In genomic region chr19:41051714-41052113, GRCm38 (mm10) we compare ENCODE assay signal across 32 mouse cellular contexts. TPM values are rescaled to one million over a fixed set of nuclear protein-coding genes. Genes with fewer than 3 reads are reported as not detected.
DNase-seq lines count a peak whose midpoint lies in the region; ATAC-seq and TF ChIP-seq lines count a peak whose summit lies in the region.
"Had no signal": no experiment of that assay in that cellular context is flagged by ENCODE, and none has a peak within 500 bp of the region (broad histone marks: within the 10 kb centered on the region; RNA-seq: fewer than 3 reads in every experiment).

No protein-coding gene starts in this region.

- peaks cover 6% of the 10 kb centered on the region; the same call in 1 of the 2 replicates for H3K4me1 ChIP-seq in kidney, embryonic 14.5 days (ENCODE audit: control insufficient read depth, insufficient read depth, low read length)
- H3K4me1 ChIP-seq in kidney, postnatal 0 days (replicated peaks; ENCODE audit: insufficient read depth, low read length) = no peaks in the 10 kb centered on the region
- H3K4me1 ChIP-seq: embryonic facial prominence, embryonic 12.5 days; embryonic facial prominence, embryonic 15.5 days; heart, embryonic 12.5 days; heart, embryonic 15.5 days; hindbrain, embryonic 13.5 days had no signal

- no peaks in the 10 kb centered on the region for H3K36me3 ChIP-seq in kidney, embryonic 14.5 days (ENCODE audit: control insufficient read depth, insufficient read depth, low read length)
- no peaks in the 10 kb centered on the region for H3K36me3 ChIP-seq in kidney, postnatal 0 days (ENCODE audit: insufficient read depth, low read length)
- H3K36me3 ChIP-seq: embryonic facial prominence, embryonic 12.5 days; embryonic facial prominence, embryonic 15.5 days; G1E; heart, embryonic 12.5 days; heart, embryonic 15.5 days; hindbrain, embryonic 10.5 days; hindbrain, embryonic 13.5 days had no signal

- no peak for TF ChIP-seq CTCF in kidney, postnatal 0 days (IDR thresholded peaks at IDR 0.05; ENCODE audit: low read depth)
- no peak for TF ChIP-seq CTCF in left cerebral cortex, adult 2 months (IDR thresholded peaks at IDR 0.05)

- H3K4me2 ChIP-seq in kidney, embryonic 14.5 days (replicated peaks; ENCODE audit: low read depth, low read length) = no peak overlapping the region
- H3K4me2 ChIP-seq in kidney, postnatal 0 days (ENCODE audit: low read length) = no peak overlapping the region
- H3K4me2 ChIP-seq: embryonic facial prominence, embryonic 12.5 days; embryonic facial prominence, embryonic 15.5 days; heart, embryonic 12.5 days; heart, embryonic 15.5 days; hindbrain, embryonic 13.5 days had no signal

- H3K9ac ChIP-seq in kidney, embryonic 14.5 days (ENCODE audit: low read depth, low read length) = no peak overlapping the region
- no peak overlapping the region for H3K9ac ChIP-seq in kidney, postnatal 0 days (ENCODE audit: low read depth, low read length)
- H3K9ac ChIP-seq: embryonic facial prominence, embryonic 12.5 days; embryonic facial prominence, embryonic 15.5 days; forebrain, postnatal 0 days; heart, embryonic 12.5 days; heart, embryonic 15.5 days; hindbrain, embryonic 13.5 days had no signal

- DNase-seq in kidney, adult 8-10 months = no peak
- DNase-seq in kidney, postnatal 0 days (ENCODE audit: low spot score) = no peak
- DNase-seq in kidney, postnatal 14 days = no peak
- DNase-seq in left cerebral cortex, adult 2 months (ENCODE audit: extremely low spot score in 1 of 2, low spot score in 2 of 2) = no peak
- DNase-seq: adrenal gland, postnatal 10 days; adrenal gland, postnatal 36 days; B cell, adult 2 months; cerebellum, adult 18-20 months; cerebellum, adult 9-10 months; cerebellum, postnatal 14 days; forebrain, postnatal 0 days; gastrocnemius, adult 2 months; gastrocnemius, postnatal 14 days; heart, adult 18-20 months; heart, postnatal 10 days; heart, postnatal 36 days had no signal

- H3K4me3 ChIP-seq in kidney, embryonic 14.5 days (ENCODE audit: low read length) = no peak overlapping the region
- H3K4me3 ChIP-seq in kidney, postnatal 0 days (replicated peaks; ENCODE audit: low read depth, low read length) = no peak overlapping the region
- H3K4me3 ChIP-seq in left cerebral cortex, adult 2 months = no peak overlapping the region
- H3K4me3 ChIP-seq: embryonic facial prominence, embryonic 12.5 days; embryonic facial prominence, embryonic 15.5 days; gastrocnemius, adult 2 months; heart, embryonic 12.5 days; heart, embryonic 15.5 days; hindbrain, embryonic 10.5 days; hindbrain, embryonic 13.5 days had no signal

- no peaks in the 10 kb centered on the region for H3K9me3 ChIP-seq in kidney, embryonic 14.5 days (ENCODE audit: control insufficient read depth, low read length)
- no peaks in the 10 kb centered on the region for H3K9me3 ChIP-seq in kidney, postnatal 0 days (replicated peaks; ENCODE audit: low read length)
- H3K9me3 ChIP-seq: embryonic facial prominence, embryonic 12.5 days; embryonic facial prominence, embryonic 15.5 days; G1E; heart, embryonic 12.5 days; heart, embryonic 15.5 days; hindbrain, embryonic 10.5 days; hindbrain, embryonic 13.5 days had no signal

- intact Hi-C loops in left cerebral cortex, adult 2 months (cut with DNase I) = no loop called here

- peak overlapping the region; percentile 65 for H3K27ac ChIP-seq in kidney, embryonic 14.5 days (ENCODE audit: low read depth, low read length)
- H3K27ac ChIP-seq in kidney, postnatal 0 days = peak overlapping the region; percentile 71; the same call in 1 of the 2 replicates
- H3K27ac ChIP-seq in left cerebral cortex, adult 2 months = no peak overlapping the region
- H3K27ac ChIP-seq: embryonic facial prominence, embryonic 12.5 days; embryonic facial prominence, embryonic 15.5 days; gastrocnemius, adult 2 months; heart, embryonic 15.5 days; hindbrain, embryonic 10.5 days; hindbrain, embryonic 13.5 days had no signal

- WGBS in kidney, embryonic 14.5 days = 93% methylated on average over 1 of the region's 1 CpGs
- WGBS in kidney, postnatal 0 days = 79% methylated on average over 1 of the region's 1 CpGs

- peak; percentile 39; the same call in 1 of the 2 replicates for ATAC-seq in kidney, embryonic 14.5 days (ENCODE audit: low FRiP score, low TSS enrichment)
- ATAC-seq in kidney, postnatal 0 days (replicated peaks; ENCODE audit: low FRiP score, low read depth) = no peak
- ATAC-seq in common myeloid progenitor, adult 5-6 weeks (replicated peaks; ENCODE audit: low read depth, poor library complexity, severe bottlenecking) = peak; percentile 34
- ATAC-seq in megakaryocyte, adult 5-6 weeks (ENCODE audit: poor library complexity, severe bottlenecking) = peak; percentile 35
- ATAC-seq: forebrain, embryonic 14.5 days; forebrain, postnatal 0 days; Patski had no signal

- no peaks in the 10 kb centered on the region for H3K27me3 ChIP-seq in kidney, embryonic 14.5 days (ENCODE audit: control insufficient read depth, insufficient read depth, low read length)
- H3K27me3 ChIP-seq in kidney, postnatal 0 days (ENCODE audit: insufficient read depth, low read length) = no peaks in the 10 kb centered on the region
- H3K27me3 ChIP-seq: CH12.LX; embryonic facial prominence, embryonic 12.5 days; embryonic facial prominence, embryonic 15.5 days; heart, embryonic 15.5 days; hindbrain, embryonic 13.5 days had no signal

RNA-seq across cellular contexts. Expression of gene Dntt, which starts 22.6 kb away (rescaled TPM):
- polyA plus RNA-seq in kidney, embryonic 14.5 days (2014; fragmentation: Nextera tagmentation; extraction: Ambion mirVana) = 0.16 and 0.19 TPM in 2 replicates
- polyA plus RNA-seq in kidney, postnatal 0 days (2015; fragmentation: Nextera tagmentation; extraction: Ambion mirVana) = 0.09 and 0.17 TPM in 2 replicates
- total RNA-seq in common myeloid progenitor, adult 5-6 weeks (2017) = 105 and 124 TPM in 2 replicates
- 0.51 and 2.6 TPM in 2 replicates for total RNA-seq in megakaryocyte, adult 5-6 weeks (2015)
- 1.8 and 5.0 TPM in 2 replicates for total RNA-seq in megakaryocyte, adult 5-6 weeks (2017)
- not detected for total RNA-seq in left cerebral cortex, adult 2 months (2021)
- total RNA-seq: adrenal gland, adult 18-20 months; adrenal gland, postnatal 36 days; G1E; gastrocnemius, adult 2 months; gastrocnemius, postnatal 14 days; heart, adult 18-20 months; heart, postnatal 36 days had no signal
- polyA plus RNA-seq: embryonic facial prominence, embryonic 12.5 days; forebrain, embryonic 11.5 days; G1E; heart, embryonic 12.5 days; hindbrain, embryonic 10.5 days; hindbrain, embryonic 13.5 days had no signal

RNA-seq across cellular contexts. Expression of gene Opalin, which starts 25.2 kb away (rescaled TPM):
- polyA plus RNA-seq in kidney, embryonic 14.5 days (2014; fragmentation: Nextera tagmentation; extraction: Ambion mirVana) = not detected in 2 replicates
- polyA plus RNA-seq in kidney, postnatal 0 days (2015; fragmentation: Nextera tagmentation; extraction: Ambion mirVana) = not detected in 2 replicates
- not detected in 2 replicates for total RNA-seq in common myeloid progenitor, adult 5-6 weeks (2017)
- not detected in 2 replicates for total RNA-seq in megakaryocyte, adult 5-6 weeks (2015)
- not detected in 2 replicates for total RNA-seq in megakaryocyte, adult 5-6 weeks (2017)
- total RNA-seq in left cerebral cortex, adult 2 months (2021) = 1 to 10 TPM; 5.7 to 6.3 TPM
- total RNA-seq: adrenal gland, adult 18-20 months; adrenal gland, postnatal 10 days; adrenal gland, postnatal 36 days; CH12.LX; forebrain, postnatal 0 days; gastrocnemius, adult 2 months; gastrocnemius, postnatal 14 days; gastrocnemius, postnatal 4 days; heart, adult 18-20 months; heart, postnatal 10 days; heart, postnatal 36 days had no signal
- polyA plus RNA-seq: embryonic facial prominence, embryonic 12.5 days; embryonic facial prominence, embryonic 15.5 days; forebrain, embryonic 11.5 days; forebrain, embryonic 14.5 days; forebrain, postnatal 0 days; G1E; heart, embryonic 15.5 days; hindbrain, embryonic 10.5 days; hindbrain, embryonic 13.5 days; Patski had no signal

RNA-seq across cellular contexts. Expression of gene Blnk, which starts 57.4 kb away (rescaled TPM):
- polyA plus RNA-seq in kidney, embryonic 14.5 days (2014; fragmentation: Nextera tagmentation; extraction: Ambion mirVana) = 10.5 and 11.9 TPM in 2 replicates
- polyA plus RNA-seq in kidney, postnatal 0 days (2015; fragmentation: Nextera tagmentation; extraction: Ambion mirVana) = 29.7 and 29.9 TPM in 2 replicates
- total RNA-seq in common myeloid progenitor, adult 5-6 weeks (2017) = 0.05 and 0.78 TPM in 2 replicates
- total RNA-seq in megakaryocyte, adult 5-6 weeks (2015) = 3.0 and 3.4 TPM in 2 replicates
- total RNA-seq in megakaryocyte, adult 5-6 weeks (2017) = 1.9 and 2.4 TPM in 2 replicates
- total RNA-seq in left cerebral cortex, adult 2 months (2021) = 10 to 100 TPM in 1 of 2 experiments, 1 to 10 TPM in 1; 8.4 to 10.4 TPM

Comparison
In these comparisons a context has a peak if more than half of its experiments do, and no peak if none do; other contexts are left out.
1. RNA of gene Dntt, which starts 22.6 kb away (total RNA-seq): 105 to 124 TPM in common myeloid progenitor, adult 5-6 weeks; 0.51 to 5.0 TPM in megakaryocyte, adult 5-6 weeks and not detected in left cerebral cortex, adult 2 months; every median in the first group is over 10 times any median in the second.